Mouse (Mus musculus): Measurements from ENCODE around the gene Cenps. TPM values are rescaled to one million over a fixed set of nuclear protein-coding genes. Genes with fewer than 3 reads are reported as not detected.

The Cenps gene
- polyA plus RNA-seq, 1 experiment from 2014 or later: 56.2 TPM

GRCm38 (mm10) chr4:149150256-149150655 lies 12.8 kb upstream of the Cenps start:
- Histone ChIP-seq H3K4me1 (peaks cover 13% of the 10 kb centered on the region), H3K27ac (no peak overlapping the region), H3K9me3 (replicated peaks) (no peaks in the 10 kb centered on the region), H3K4me3 (no peak overlapping the region), H3K36me3 (peaks cover 63% of the 10 kb centered on the region), H3K27me3 (ENCODE audit: low read depth, poor library complexity, severe bottlenecking) (no peaks in the 10 kb centered on the region)
- no peak for DNase-seq (ENCODE audit: low spot score)
- WGBS: 86% methylated on average over 11 of the region's 11 CpGs

- no peak for DNase-seq (ENCODE audit: low spot score)
- H3K4me1 ChIP-seq: peaks cover 13% of the 10 kb centered on the region
- 85% methylated on average over 7 of the region's 7 CpGs for WGBS
- H3K36me3 ChIP-seq: peaks cover 57% of the 10 kb centered on the region
- no peaks in the 10 kb centered on the region for H3K27me3 ChIP-seq (ENCODE audit: low read depth, poor library complexity, severe bottlenecking)
- no peak overlapping the region for H3K4me3 ChIP-seq
- no peak overlapping the region for H3K27ac ChIP-seq
- no peaks in the 10 kb centered on the region for H3K9me3 ChIP-seq (replicated peaks)
Measured at GRCm38 (mm10) chr4:149149611-149150010, 12.2 kb upstream of the Cenps start.

- no peak overlapping the region for H3K27ac ChIP-seq
- WGBS: 89% methylated on average over 9 of the region's 9 CpGs
- peaks cover 53% of the 10 kb centered on the region for H3K36me3 ChIP-seq
- no peaks in the 10 kb centered on the region for H3K9me3 ChIP-seq (replicated peaks)
- no peaks in the 10 kb centered on the region for H3K27me3 ChIP-seq (ENCODE audit: low read depth, poor library complexity, severe bottlenecking)
- no peak for DNase-seq (ENCODE audit: low spot score)
- peaks cover 13% of the 10 kb centered on the region for H3K4me1 ChIP-seq
- no peak overlapping the region for H3K4me3 ChIP-seq
Measured at GRCm38 (mm10) chr4:149149196-149149595, 11.8 kb upstream of the Cenps start.

GRCm38 (mm10) chr4:149148084-149148483 lies 10.7 kb upstream of the Cenps start:
- DNase-seq (ENCODE audit: low spot score): no peak
- no peaks in the 10 kb centered on the region for H3K9me3 ChIP-seq (replicated peaks)
- peaks cover 13% of the 10 kb centered on the region for H3K4me1 ChIP-seq
- H3K27me3 ChIP-seq (ENCODE audit: low read depth, poor library complexity, severe bottlenecking): no peaks in the 10 kb centered on the region
- no peak overlapping the region for H3K4me3 ChIP-seq
- 79% methylated on average over 4 of the region's 4 CpGs for WGBS
- H3K27ac ChIP-seq: no peak overlapping the region
- peaks cover 42% of the 10 kb centered on the region for H3K36me3 ChIP-seq

- no peaks in the 10 kb centered on the region for H3K27me3 ChIP-seq (ENCODE audit: low read depth, poor library complexity, severe bottlenecking)
- DNase-seq (ENCODE audit: low spot score): no peak
- no peak overlapping the region for H3K27ac ChIP-seq
- peaks cover 13% of the 10 kb centered on the region for H3K4me1 ChIP-seq
- WGBS: 87% methylated on average over 7 of the region's 7 CpGs
- no peak overlapping the region for H3K4me3 ChIP-seq
- H3K9me3 ChIP-seq (replicated peaks): no peaks in the 10 kb centered on the region
- H3K36me3 ChIP-seq: peaks cover 36% of the 10 kb centered on the region
Measured at GRCm38 (mm10) chr4:149147528-149147927, 10.1 kb upstream of the Cenps start.

GRCm38 (mm10) chr4:149145151-149145550 lies 7.7 kb upstream of the Cenps start:
- H3K27me3 ChIP-seq (ENCODE audit: low read depth, poor library complexity, severe bottlenecking): no peaks in the 10 kb centered on the region
- no peaks in the 10 kb centered on the region for H3K9me3 ChIP-seq (replicated peaks)
- DNase-seq (ENCODE audit: low spot score): no peak
- H3K36me3 ChIP-seq: peaks cover 12% of the 10 kb centered on the region
- 87% methylated on average over 4 of the region's 4 CpGs for WGBS
- H3K4me1 ChIP-seq: peaks cover 13% of the 10 kb centered on the region
- H3K4me3 ChIP-seq: no peak overlapping the region
- no peak overlapping the region for H3K27ac ChIP-seq

- H3K27ac ChIP-seq: peak overlapping the region; percentile 65
- WGBS: 6% methylated on average over 3 of the region's 3 CpGs
- H3K4me1 ChIP-seq: peaks cover 13% of the 10 kb centered on the region
- DNase-seq (ENCODE audit: low spot score): peak; percentile 89
- H3K36me3 ChIP-seq: peaks cover 5% of the 10 kb centered on the region
- H3K4me3 ChIP-seq: no peak overlapping the region
- no peaks in the 10 kb centered on the region for H3K27me3 ChIP-seq (ENCODE audit: low read depth, poor library complexity, severe bottlenecking)
- no peaks in the 10 kb centered on the region for H3K9me3 ChIP-seq (replicated peaks)
Measured at GRCm38 (mm10) chr4:149144459-149144858, 7.0 kb upstream of the Cenps start.

- 36% methylated on average over 4 of the region's 4 CpGs for WGBS
Measured at GRCm38 (mm10) chr4:149143594-149143993, 6.2 kb upstream of the Cenps start.

GRCm38 (mm10) chr4:149138515-149138914 lies 1.1 kb upstream of the Cenps start:
- WGBS: 74% methylated on average over 8 of the region's 8 CpGs
- DNase-seq (ENCODE audit: low spot score): no peak

More at GRCm38 (mm10) chr4:149143594-149143993, 6.2 kb upstream of the Cenps start:
- no peaks in the 10 kb centered on the region for H3K27me3 ChIP-seq (ENCODE audit: low read depth, poor library complexity, severe bottlenecking)
- no peaks in the 10 kb centered on the region for H3K36me3 ChIP-seq
- no peak overlapping the region for H3K27ac ChIP-seq
- H3K4me3 ChIP-seq: no peak overlapping the region
- peaks cover 13% of the 10 kb centered on the region for H3K4me1 ChIP-seq
- no peaks in the 10 kb centered on the region for H3K9me3 ChIP-seq (replicated peaks)
- DNase-seq (ENCODE audit: low spot score): no peak

GRCm38 (mm10) chr4:149136116-149136850 lies 1.1 kb downstream of the Cenps start:
- H3K27me3 ChIP-seq (ENCODE audit: low read depth, poor library complexity, severe bottlenecking): no peaks in the 10 kb centered on the region
- peak overlapping the region; percentile 93 for H3K27ac ChIP-seq
- H3K4me3 ChIP-seq: peak overlapping the region; percentile 73
- no peaks in the 10 kb centered on the region for H3K9me3 ChIP-seq (replicated peaks)
- DNase-seq (ENCODE audit: low spot score): no peak
- H3K4me1 ChIP-seq: peaks cover 14% of the 10 kb centered on the region
- 75% methylated on average over 18 of the region's 18 CpGs for WGBS
- peaks cover 28% of the 10 kb centered on the region for H3K36me3 ChIP-seq

More at GRCm38 (mm10) chr4:149138515-149138914, 1.1 kb upstream of the Cenps start:
- Histone ChIP-seq H3K36me3 (peaks cover 12% of the 10 kb centered on the region), H3K27ac (no peak overlapping the region), H3K27me3 (ENCODE audit: low read depth, poor library complexity, severe bottlenecking) (no peaks in the 10 kb centered on the region), H3K4me1 (peaks cover 11% of the 10 kb centered on the region), H3K4me3 (no peak overlapping the region), H3K9me3 (replicated peaks) (no peaks in the 10 kb centered on the region)

GRCm38 (mm10) chr4:149133395-149133794 lies 4.0 kb downstream of the Cenps start:
- 88% methylated on average over 5 of the region's 5 CpGs for WGBS
- Histone ChIP-seq H3K9me3 (replicated peaks) (no peaks in the 10 kb centered on the region), H3K36me3 (peaks cover 57% of the 10 kb centered on the region), H3K27ac (no peak overlapping the region), H3K27me3 (ENCODE audit: low read depth, poor library complexity, severe bottlenecking) (no peaks in the 10 kb centered on the region), H3K4me1 (peaks cover 14% of the 10 kb centered on the region), H3K4me3 (no peak overlapping the region)
- no peak for DNase-seq (ENCODE audit: low spot score)

- no peak for DNase-seq (ENCODE audit: low spot score)
- H3K4me1 ChIP-seq: peaks cover 11% of the 10 kb centered on the region
- peaks cover 71% of the 10 kb centered on the region for H3K36me3 ChIP-seq
- no peak overlapping the region for H3K27ac ChIP-seq
- no peaks in the 10 kb centered on the region for H3K9me3 ChIP-seq (replicated peaks)
- H3K4me3 ChIP-seq: no peak overlapping the region
- WGBS: 93% methylated on average over 21 of the region's 21 CpGs
- H3K27me3 ChIP-seq (ENCODE audit: low read depth, poor library complexity, severe bottlenecking): no peaks in the 10 kb centered on the region
Measured at GRCm38 (mm10) chr4:149131789-149132565, 5.5 kb downstream of the Cenps start.
